Mouse (Mus musculus) midbrain, embryonic 16.5 days (tissue): Measurements from ENCODE around the gene Tpsb2. TPM values are rescaled to one million over a fixed set of nuclear protein-coding genes. Genes with fewer than 3 reads are reported as not detected.

Experiments used
- ATAC-seq: fragments of 200-750 bp; cut with Nextera tagmentation; 2 replicates; pipeline ENCODE4 v1.8.0; 2017; ENCODE audit warnings: moderate TSS enrichment
- H3K27ac ChIP-seq: fragments of 300-500 bp; sonication (generic); 2 replicates; pipeline ENCODE4 v1.5.1; 2014; ENCODE audit warnings: mild to moderate bottlenecking, low read length, mixed read lengths
- H3K27me3 ChIP-seq: fragments of 300-500 bp; sonication (generic); 2 replicates; pipeline ENCODE4 v1.6.1; 2014; ENCODE audit warnings: low read depth, low read length, mixed read lengths; ENCODE audit not compliant: control insufficient read depth, insufficient read depth
- H3K36me3 ChIP-seq: fragments of 300-500 bp; sonication (generic); 2 replicates; pipeline ENCODE4 v1.6.1; 2014; ENCODE audit warnings: mild to moderate bottlenecking, low read length, moderate library complexity, mixed read lengths; ENCODE audit not compliant: control insufficient read depth, insufficient read depth
- H3K4me1 ChIP-seq: fragments of 300-500 bp; sonication (generic); 2 replicates; pipeline ENCODE4 v1.6.1; 2014; ENCODE audit warnings: mild to moderate bottlenecking, low read length, mixed read lengths; ENCODE audit not compliant: control insufficient read depth, insufficient read depth
- H3K4me2 ChIP-seq: fragments of 300-500 bp; sonication (generic); 2 replicates; pipeline ENCODE4 v1.6.1; 2014; ENCODE audit warnings: mild to moderate bottlenecking, low read length, mixed read lengths
- H3K4me3 ChIP-seq: fragments of 300-500 bp; sonication (generic); 2 replicates; pipeline ENCODE4 v1.5.1; 2014; ENCODE audit warnings: low read depth, mild to moderate bottlenecking, low read length, moderate library complexity, mixed read lengths
- H3K9ac ChIP-seq: fragments of 300-500 bp; sonication (generic); 2 replicates; pipeline ENCODE4 v1.6.1; 2014; ENCODE audit warnings: low read depth, low read length, mixed read lengths
- H3K9me3 ChIP-seq: fragments of 300-500 bp; sonication (generic); replicated peaks from 2 replicates; pipeline ENCODE4 v1.6.1; 2014; ENCODE audit warnings: mild to moderate bottlenecking, low read length, mixed read lengths; ENCODE audit not compliant: control insufficient read depth, poor library complexity, severe bottlenecking
- WGBS: fragments of 180-500 bp; shearing (Covaris S2); extraction: QIAGEN DNeasy Blood & Tissue Kit; methylation state at CpG from one replicate; pipeline ENCODE4 v1.1.7; 2014; 5-methylcytosine and 5-hydroxymethylcytosine counted together
- polyA plus RNA-seq: library from polyadenylated mRNA; unstranded; fragments of >200 nt; fragmentation: Nextera tagmentation; extraction: Ambion mirVana; gene quantifications from 2 replicates; pipeline ENCODE4 v1.2.1, GENCODE M21; 2015

Gene Tpsb2
- polyA plus RNA-seq, 1 experiment from 2014 or later = 0.23 TPM

DNA sequence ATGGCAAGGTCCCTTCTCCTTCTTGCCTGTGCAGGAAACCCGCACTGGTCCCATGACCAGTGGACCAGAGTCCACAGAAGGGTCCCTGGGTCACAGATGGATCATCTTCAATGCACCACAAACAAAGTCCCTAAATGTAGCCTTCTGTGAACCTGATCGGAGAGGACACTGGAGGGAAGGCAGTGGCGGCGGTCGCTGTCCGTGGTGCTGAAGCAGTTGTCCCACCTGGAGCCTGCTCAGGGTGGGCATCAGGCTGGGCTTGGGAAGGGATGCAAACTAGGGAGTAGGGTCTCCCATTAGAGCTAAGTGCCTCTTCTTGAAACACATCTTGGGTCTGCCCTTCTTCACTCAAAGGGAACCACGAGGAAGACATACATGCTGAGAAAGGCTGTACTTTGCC is 34.3 kb downstream of the Tpsb2 start:
- peaks cover 24% of the 10 kb centered on the region for H3K4me1 ChIP-seq
- 18% methylated on average over 7 of the region's 7 CpGs for WGBS
- H3K9me3 ChIP-seq = no peaks in the 10 kb centered on the region
- H3K9ac ChIP-seq = no peak overlapping the region
- H3K4me2 ChIP-seq = no peak overlapping the region
- no peak for ATAC-seq
- H3K27ac ChIP-seq = no peak overlapping the region
- peaks cover 2% of the 10 kb centered on the region; the same call in 1 of the 2 replicates for H3K36me3 ChIP-seq
- no peak overlapping the region for H3K4me3 ChIP-seq
- H3K27me3 ChIP-seq = no peaks in the 10 kb centered on the region

DNA sequence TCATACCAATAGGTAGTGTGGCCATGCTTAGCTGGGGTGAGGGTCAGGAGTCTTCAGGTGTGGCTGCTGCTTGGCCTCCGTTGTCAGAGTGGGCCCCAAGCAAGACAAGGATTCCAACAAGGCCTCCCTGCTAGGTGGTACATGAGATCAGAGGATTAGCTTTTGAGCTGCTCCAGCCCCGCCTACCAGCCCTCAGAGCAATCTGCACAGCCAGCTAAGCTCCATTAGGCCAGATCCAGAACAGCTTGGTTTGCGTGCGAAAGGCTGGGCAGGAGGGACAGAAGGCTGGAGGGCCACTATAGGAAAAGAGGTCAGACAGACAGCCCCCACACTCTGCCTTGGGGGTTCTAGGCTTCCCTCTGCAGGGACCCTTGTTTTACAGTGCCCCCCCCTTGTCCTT is 35.4 kb downstream of the Tpsb2 start:
- no peaks in the 10 kb centered on the region for H3K27me3 ChIP-seq
- no peak overlapping the region for H3K27ac ChIP-seq
- H3K4me2 ChIP-seq = no peak overlapping the region
- peaks cover 2% of the 10 kb centered on the region; the same call in 1 of the 2 replicates for H3K36me3 ChIP-seq
- no peaks in the 10 kb centered on the region for H3K9me3 ChIP-seq
- 16% methylated on average over 4 of the region's 4 CpGs for WGBS
- no peak overlapping the region for H3K4me3 ChIP-seq
- H3K9ac ChIP-seq = no peak overlapping the region
- ATAC-seq = no peak
- H3K4me1 ChIP-seq = peaks cover 34% of the 10 kb centered on the region

- peaks cover 42% of the 10 kb centered on the region for H3K4me1 ChIP-seq
- H3K27me3 ChIP-seq = no peaks in the 10 kb centered on the region
- H3K9ac ChIP-seq = no peak overlapping the region
- no peaks in the 10 kb centered on the region for H3K9me3 ChIP-seq
- ATAC-seq = no peak
- H3K4me3 ChIP-seq = no peak overlapping the region
- H3K4me2 ChIP-seq = no peak overlapping the region
- H3K36me3 ChIP-seq = no peaks in the 10 kb centered on the region; the same call in 1 of the 2 replicates
- WGBS = 79% methylated on average over 13 of the region's 13 CpGs
- H3K27ac ChIP-seq = no peak overlapping the region
These were observed 36.1 kb downstream of the Tpsb2 start for GRCm38 (mm10) chr17:25402224-25402623.

DNA sequence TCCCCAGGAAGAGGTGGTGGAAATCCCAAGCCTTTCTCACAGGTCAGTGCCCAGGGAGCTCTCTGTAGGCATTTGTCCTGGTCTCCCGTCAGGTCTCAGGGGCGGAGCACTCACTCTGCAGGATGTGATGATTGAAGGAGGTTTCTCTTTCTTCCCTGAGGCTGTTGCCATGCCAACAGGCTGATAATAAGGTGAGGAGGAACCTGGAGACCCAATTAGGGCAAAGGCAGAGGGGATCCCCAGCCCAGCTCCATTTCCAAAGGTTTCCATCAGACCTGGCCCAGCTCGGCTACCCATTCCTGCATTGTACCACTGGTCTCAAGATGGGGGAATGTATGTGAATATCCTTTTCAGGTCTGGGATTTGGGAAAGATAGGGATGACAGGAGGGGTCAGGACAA is 38.1 kb downstream of the Tpsb2 start:
- Histone ChIP-seq H3K9me3 (no peaks in the 10 kb centered on the region), H3K27me3 (no peaks in the 10 kb centered on the region), H3K9ac (peak overlapping the region; percentile 39; the same call in 1 of the 2 replicates), H3K36me3 (no peaks in the 10 kb centered on the region), H3K27ac (peak overlapping the region; percentile 70), H3K4me1 (peaks cover 48% of the 10 kb centered on the region), H3K4me2 (peak overlapping the region; percentile 24), H3K4me3 (no peak overlapping the region)
- ATAC-seq = peak; percentile 54; the same call in 1 of the 2 replicates
- WGBS = 19% methylated on average over 3 of the region's 3 CpGs

DNA sequence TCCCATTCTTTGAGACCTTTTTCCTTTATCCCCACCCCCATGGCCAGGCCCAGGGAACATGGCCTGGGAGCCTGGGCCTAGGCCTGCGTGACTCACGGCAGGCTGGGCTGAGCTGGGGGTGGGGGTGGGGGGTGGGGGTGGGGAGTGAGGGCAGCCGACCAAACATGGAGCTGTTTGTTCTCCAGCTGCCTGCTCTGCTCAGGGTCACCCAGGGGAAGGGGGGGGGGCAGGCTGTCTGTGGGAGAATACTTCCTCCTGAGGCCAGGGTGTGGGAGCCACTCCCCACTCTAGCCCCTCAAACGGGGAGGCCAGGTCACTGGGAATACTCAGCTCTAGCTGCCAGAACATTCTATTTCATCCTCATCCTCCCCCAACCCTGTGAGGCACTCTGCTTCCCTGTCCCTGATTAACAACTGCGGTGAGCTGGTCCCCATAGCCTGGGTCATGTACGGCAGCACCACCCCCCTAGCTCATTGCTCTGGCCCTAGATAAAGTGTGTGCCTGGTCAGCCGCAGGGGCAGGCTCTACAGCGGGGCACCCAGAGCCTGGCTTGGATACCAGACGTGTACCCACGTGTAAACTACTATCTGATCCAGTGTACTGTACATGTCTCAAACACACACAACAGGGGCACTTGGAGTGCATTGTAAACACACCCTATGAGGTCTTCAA is 39.3 kb downstream of the Tpsb2 start:
- H3K4me1 ChIP-seq = peaks cover 57% of the 10 kb centered on the region
- 0 out of 2 replicates have a peak, but pooled peaks have one; percentile 23 for ATAC-seq
- no peaks in the 10 kb centered on the region for H3K36me3 ChIP-seq
- 9% methylated on average over 10 of the region's 10 CpGs for WGBS
- no peak overlapping the region for H3K4me3 ChIP-seq
- H3K9ac ChIP-seq = no peak overlapping the region; the same call in 1 of the 2 replicates
- no peak overlapping the region for H3K4me2 ChIP-seq
- no peaks in the 10 kb centered on the region for H3K9me3 ChIP-seq
- H3K27me3 ChIP-seq = no peaks in the 10 kb centered on the region
- H3K27ac ChIP-seq = peak overlapping the region; percentile 70

GRCm38 (mm10) chr17:25406011-25406441 is 39.9 kb downstream of the Tpsb2 start:
- H3K27ac ChIP-seq = no peak overlapping the region; the same call in 1 of the 2 replicates
- no peak overlapping the region; the same call in 1 of the 2 replicates for H3K9ac ChIP-seq
- no peak overlapping the region for H3K4me2 ChIP-seq
- no peaks in the 10 kb centered on the region for H3K27me3 ChIP-seq
- no peaks in the 10 kb centered on the region for H3K9me3 ChIP-seq
- H3K4me1 ChIP-seq = peaks cover 64% of the 10 kb centered on the region
- WGBS = 6% methylated on average over 6 of the region's 6 CpGs
- no peak overlapping the region for H3K4me3 ChIP-seq
- H3K36me3 ChIP-seq = no peaks in the 10 kb centered on the region
- ATAC-seq = no peak

DNA sequence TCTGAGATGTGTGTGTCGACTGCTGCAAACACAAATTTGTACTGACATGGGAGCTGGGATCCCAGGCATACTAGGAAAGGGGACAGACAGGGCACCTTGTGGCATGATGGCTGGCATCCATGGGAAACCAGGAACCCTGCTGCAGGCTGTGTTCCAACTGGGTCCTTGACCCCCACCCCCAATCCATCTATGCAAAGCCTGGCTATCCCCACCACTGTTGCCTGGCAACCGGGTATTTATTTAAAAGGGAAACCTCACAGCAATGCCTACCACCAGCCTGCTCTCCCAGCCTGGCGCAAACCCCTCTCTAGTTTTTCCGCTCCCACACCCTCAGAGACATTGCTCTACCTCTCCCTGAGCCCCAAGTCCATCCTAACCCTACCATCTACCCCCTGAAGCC is 41.2 kb downstream of the Tpsb2 start:
- Histone ChIP-seq H3K4me2 (peak overlapping the region; percentile 5; the same call in 1 of the 2 replicates), H3K4me1 (peaks cover 68% of the 10 kb centered on the region), H3K4me3 (no peak overlapping the region), H3K27me3 (no peaks in the 10 kb centered on the region), H3K9ac (peak overlapping the region; percentile 35), H3K27ac (peak overlapping the region; percentile 67), H3K9me3 (no peaks in the 10 kb centered on the region), H3K36me3 (no peaks in the 10 kb centered on the region)
- ATAC-seq = no peak
- WGBS = 38% methylated on average over 4 of the region's 4 CpGs

DNA sequence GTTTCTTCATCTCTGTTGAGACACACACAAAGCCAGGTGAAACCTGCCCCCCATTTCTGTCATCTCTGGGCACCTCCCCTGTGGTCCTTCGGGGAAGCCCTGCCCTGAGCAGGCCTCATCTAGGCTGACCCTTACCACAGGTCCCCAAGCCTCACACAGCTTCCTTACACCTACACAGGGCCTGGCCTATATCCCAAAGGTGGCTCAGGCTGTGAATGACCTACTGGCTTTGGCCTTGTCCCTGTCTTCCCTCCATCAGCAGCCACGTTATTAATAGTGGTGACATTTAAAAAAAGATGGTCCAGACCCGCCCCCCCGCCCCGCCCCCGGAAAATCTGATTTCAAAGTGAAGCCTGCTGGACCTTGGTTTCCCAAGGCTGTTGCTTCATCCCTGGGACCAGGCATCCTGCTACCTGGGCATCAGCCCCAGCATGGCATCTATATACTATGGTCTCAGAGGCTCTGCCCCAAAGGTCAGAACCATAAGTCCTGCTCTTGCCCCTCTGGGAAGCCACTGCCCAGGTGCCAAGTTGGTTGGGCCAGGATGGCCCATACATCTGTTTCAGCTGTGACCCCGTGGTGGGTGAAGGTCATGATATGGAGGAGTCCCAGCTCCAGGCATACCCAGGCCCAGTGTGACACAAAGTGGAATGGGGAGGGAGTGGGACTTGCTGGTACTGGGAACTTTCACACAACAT is 42.3 kb downstream of the Tpsb2 start:
- Histone ChIP-seq H3K9ac (no peak overlapping the region), H3K4me2 (no peak overlapping the region), H3K4me3 (no peak overlapping the region), H3K4me1 (peaks cover 68% of the 10 kb centered on the region), H3K9me3 (no peaks in the 10 kb centered on the region), H3K27me3 (no peaks in the 10 kb centered on the region), H3K27ac (no peak overlapping the region), H3K36me3 (no peaks in the 10 kb centered on the region)
- ATAC-seq = no peak
- WGBS = 79% methylated on average over 7 of the region's 7 CpGs

GRCm38 (mm10) chr17:25409621-25410020 is 43.5 kb downstream of the Tpsb2 start:
- peak overlapping the region; percentile 28; the same call in 1 of the 2 replicates for H3K9ac ChIP-seq
- 46% methylated on average over 7 of the region's 7 CpGs for WGBS
- no peaks in the 10 kb centered on the region for H3K9me3 ChIP-seq
- H3K4me1 ChIP-seq = peaks cover 57% of the 10 kb centered on the region
- no peak overlapping the region for H3K4me3 ChIP-seq
- ATAC-seq = no peak
- no peak overlapping the region for H3K4me2 ChIP-seq
- 0 out of 2 replicates have a peak overlapping the region, but pooled peaks have one; percentile 13 for H3K27ac ChIP-seq
- H3K36me3 ChIP-seq = no peaks in the 10 kb centered on the region
- no peaks in the 10 kb centered on the region for H3K27me3 ChIP-seq
